In the genomic region with DNA sequence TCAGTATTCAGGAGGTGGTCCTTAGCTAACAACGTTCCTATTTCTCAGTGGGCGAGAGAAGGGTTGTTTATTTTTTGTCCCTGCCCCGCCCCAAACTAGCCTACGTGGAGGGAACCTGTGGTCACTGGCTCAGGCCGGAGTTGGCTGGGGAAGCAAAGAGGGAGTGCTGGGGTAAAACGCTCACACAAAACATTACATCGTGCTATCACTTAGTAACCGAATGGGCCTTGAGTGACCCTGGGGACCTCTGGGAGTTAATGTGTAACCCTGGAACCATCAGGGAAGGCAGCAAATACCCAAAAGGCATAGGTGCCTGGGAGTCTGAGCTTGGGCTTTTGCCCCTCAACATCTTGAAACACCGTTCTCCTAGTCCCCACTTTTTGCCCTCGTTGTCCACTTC, we compare ENCODE assay signal across 7 mouse cellular contexts. TPM values are rescaled to one million over a fixed set of nuclear protein-coding genes. Genes with fewer than 3 reads are reported as not detected.
DNase-seq lines count a peak whose midpoint lies in the region; ATAC-seq and TF ChIP-seq lines count a peak whose summit lies in the region.

No protein-coding gene starts in this region.

- no peak for ATAC-seq in G1E (ENCODE audit: extremely low read depth, insufficient number of reproducible peaks, low FRiP score, poor library complexity, severe bottlenecking)
- no peak for ATAC-seq in forebrain, embryonic 14.5 days
- ATAC-seq in megakaryocyte-erythroid progenitor cell, adult 5-6 weeks (replicated peaks; ENCODE audit: low FRiP score, low TSS enrichment, poor library complexity, severe bottlenecking): no peak

- no peaks in the 10 kb centered on the region for H3K9me3 ChIP-seq in G1E (replicated peaks)
- no peaks in the 10 kb centered on the region for H3K9me3 ChIP-seq in forebrain, embryonic 14.5 days (replicated peaks; ENCODE audit: control insufficient read depth, low read length)

- H3K4me1 ChIP-seq in G1E (ENCODE audit: insufficient read depth, low read depth, low read length): peaks cover 76% of the 10 kb centered on the region
- peaks cover 25% of the 10 kb centered on the region for H3K4me1 ChIP-seq in forebrain, embryonic 14.5 days (ENCODE audit: control insufficient read depth, insufficient read depth, low read length)

- H3K79me2 ChIP-seq in macrophage (ENCODE audit: inconsistent target): peaks cover 14% of the 10 kb centered on the region

- no peak for TF ChIP-seq CTCF in G1E (IDR thresholded peaks at IDR 0.05; ENCODE audit: low read depth, low read length)

- DNase-seq in 416B (ENCODE audit: low read depth) (peak; percentile 86), G1E (ENCODE audit: low spot score) (no peak)
- no peak for DNase-seq in forebrain, embryonic 14.5 days (ENCODE audit: low spot score)
- peak; percentile 87 for DNase-seq in kidney, postnatal 10 days
- no peak for DNase-seq in cerebellum, postnatal 36 days

- H3K9ac ChIP-seq in forebrain, embryonic 14.5 days (ENCODE audit: low read length): no peak overlapping the region

- H3K4me3 ChIP-seq in G1E (ENCODE audit: low read depth, low read length) (peak overlapping the region; percentile 89), macrophage (ENCODE audit: inconsistent target) (peak overlapping the region; percentile 69)
- H3K4me3 ChIP-seq in forebrain, embryonic 14.5 days (ENCODE audit: low read depth, low read length): peak overlapping the region; percentile 44

- no peaks in the 10 kb centered on the region for H3K27me3 ChIP-seq in G1E (ENCODE audit: insufficient read depth, low read length)
- H3K27me3 ChIP-seq in forebrain, embryonic 14.5 days (replicated peaks; ENCODE audit: control insufficient read depth, insufficient read depth, low read length): no peaks in the 10 kb centered on the region

- H3K4me2 ChIP-seq in forebrain, embryonic 14.5 days (ENCODE audit: low read length): peak overlapping the region; percentile 89

- H3K36me3 ChIP-seq in G1E (replicated peaks): peaks cover 49% of the 10 kb centered on the region
- peaks cover 32% of the 10 kb centered on the region for H3K36me3 ChIP-seq in forebrain, embryonic 14.5 days (ENCODE audit: control insufficient read depth, insufficient read depth, low read length)
- peaks cover 11% of the 10 kb centered on the region; the same call in 1 of the 2 replicates for H3K36me3 ChIP-seq in macrophage (ENCODE audit: inconsistent target)

- 2% methylated on average over 10 of the region's 10 CpGs for WGBS in forebrain, embryonic 14.5 days
- 0% methylated on average over 9 of the region's 10 CpGs for WGBS in macrophage (ENCODE audit: missing documents)

- H3K27ac ChIP-seq in forebrain, embryonic 14.5 days (ENCODE audit: low read depth, low read length): no peak overlapping the region
- peak overlapping the region; percentile 54; the same call in 1 of the 2 replicates for H3K27ac ChIP-seq in macrophage

RNA-seq across cellular contexts. Expression of gene Tlcd1, which starts 0.9 kb away (rescaled TPM):
- total RNA-seq in G1E (2014; fragmentation: Nextera tagmentation) (14.7 and 15.5 TPM in 2 replicates), G1E (2017) (6.7 TPM in 2 replicates)
- polyA plus RNA-seq in G1E (2012) (47.8 and 59.3 TPM in 2 replicates), macrophage (2018) (0.76 to 1.4 TPM (median 1.1 TPM) in 3 replicates)
- 4.4 and 4.5 TPM in 2 replicates for polyA plus RNA-seq in forebrain, embryonic 14.5 days (2014; fragmentation: Nextera tagmentation; extraction: Ambion mirVana)
- 10 to 100 TPM in 1 of 26 experiments, 1 to 10 TPM in 25; 1.3 to 10.0 (median 5.1) TPM for total RNA-seq in macrophage (2018; cell fraction: chromatin; rRNA removed)
- 1 to 10 TPM in 3 of 26 experiments, under 1 TPM in 23; 0.09 to 1.3 (median 0.41) TPM for total RNA-seq in macrophage (2018; cell fraction: cytosol; rRNA removed)
- 1 to 10 TPM; 1.4 to 9.8 (median 3.1) TPM for total RNA-seq in macrophage (2018; cell fraction: nucleus; rRNA removed)
- total RNA-seq in megakaryocyte-erythroid progenitor cell, adult 5-6 weeks (2014; fragmentation: Nextera tagmentation): 24.4 and 25.2 TPM in 2 replicates
- total RNA-seq in megakaryocyte-erythroid progenitor cell, adult 5-6 weeks (2017): 13.3 and 19.6 TPM in 2 replicates

RNA-seq across cellular contexts. Expression of gene Nek8, which starts 1.0 kb away (rescaled TPM):
- total RNA-seq in G1E (2014; fragmentation: Nextera tagmentation) (7.8 and 14.8 TPM in 2 replicates), G1E (2017) (7.8 and 9.9 TPM in 2 replicates)
- polyA plus RNA-seq in G1E (2012) (7.3 and 8.5 TPM in 2 replicates), macrophage (2018) (0.89 to 2.2 TPM (median 1.7 TPM) in 3 replicates)
- 4.6 and 5.5 TPM in 2 replicates for polyA plus RNA-seq in forebrain, embryonic 14.5 days (2014; fragmentation: Nextera tagmentation; extraction: Ambion mirVana)
- total RNA-seq in macrophage (2018; cell fraction: chromatin; rRNA removed): 1 to 10 TPM; 1.5 to 9.9 (median 3.2) TPM
- total RNA-seq in macrophage (2018; cell fraction: cytosol; rRNA removed): 1 to 10 TPM in 12 of 26 experiments, under 1 TPM in 14; 0.55 to 1.6 (median 0.95) TPM
- total RNA-seq in macrophage (2018; cell fraction: nucleus; rRNA removed): 1 to 10 TPM in 24 of 26 experiments, under 1 TPM in 2; 0.47 to 9.1 (median 2.0) TPM
- 26.7 and 38.5 TPM in 2 replicates for total RNA-seq in megakaryocyte-erythroid progenitor cell, adult 5-6 weeks (2014; fragmentation: Nextera tagmentation)
- total RNA-seq in megakaryocyte-erythroid progenitor cell, adult 5-6 weeks (2017): 3.7 and 7.4 TPM in 2 replicates

RNA-seq across cellular contexts. Expression of gene Rpl23a, which starts 5.9 kb away (rescaled TPM):
- total RNA-seq in G1E (2014; fragmentation: Nextera tagmentation) (1,467 and 1,695 TPM in 2 replicates), G1E (2017) (2,502 and 2,557 TPM in 2 replicates)
- polyA plus RNA-seq in G1E (2012) (844 and 2,130 TPM in 2 replicates), macrophage (2018) (1,342 to 2,240 TPM (median 1,907 TPM) in 3 replicates)
- 1,011 and 1,206 TPM in 2 replicates for polyA plus RNA-seq in forebrain, embryonic 14.5 days (2014; fragmentation: Nextera tagmentation; extraction: Ambion mirVana)
- total RNA-seq in macrophage (2018; cell fraction: chromatin; rRNA removed): 100 to 1,000 TPM in 1 of 26 experiments, 10 to 100 TPM in 24, 1 to 10 TPM in 1; 9.7 to 338 (median 26.6) TPM
- 1,000 to 10,000 TPM in 18 of 26 experiments, 100 to 1,000 TPM in 8; 835 to 2,671 (median 1,320) TPM for total RNA-seq in macrophage (2018; cell fraction: cytosol; rRNA removed)
- total RNA-seq in macrophage (2018; cell fraction: nucleus; rRNA removed): 100 to 1,000 TPM in 25 of 26 experiments, 10 to 100 TPM in 1; 95.2 to 281 (median 157) TPM
- total RNA-seq in megakaryocyte-erythroid progenitor cell, adult 5-6 weeks (2014; fragmentation: Nextera tagmentation): 5,168 and 5,735 TPM in 2 replicates
- total RNA-seq in megakaryocyte-erythroid progenitor cell, adult 5-6 weeks (2017): 4,325 and 4,755 TPM in 2 replicates

RNA-seq across cellular contexts. Expression of gene Rab34, which starts 10.8 kb away (rescaled TPM):
- total RNA-seq in G1E (2014; fragmentation: Nextera tagmentation) (0.60 TPM in 1 of 2 replicates, not detected in the other), G1E (2017) (not detected in 2 replicates)
- polyA plus RNA-seq in G1E (2012) (0.52 and 0.95 TPM in 2 replicates), macrophage (2018) (8.9 to 23.0 TPM (median 16.1 TPM) in 3 replicates)
- polyA plus RNA-seq in forebrain, embryonic 14.5 days (2014; fragmentation: Nextera tagmentation; extraction: Ambion mirVana): 48.1 and 48.2 TPM in 2 replicates
- total RNA-seq in macrophage (2018; cell fraction: chromatin; rRNA removed): 10 to 100 TPM in 12 of 26 experiments, 1 to 10 TPM in 14; 3.0 to 27.1 (median 7.6) TPM
- total RNA-seq in macrophage (2018; cell fraction: cytosol; rRNA removed): 10 to 100 TPM in 13 of 26 experiments, 1 to 10 TPM in 13; 3.8 to 19.3 (median 10.0) TPM
- total RNA-seq in macrophage (2018; cell fraction: nucleus; rRNA removed): 10 to 100 TPM in 9 of 26 experiments, 1 to 10 TPM in 15, under 1 TPM in 2; 0.62 to 23.2 (median 6.5) TPM
- 4.8 TPM in 1 of 2 replicates, not detected in the other for total RNA-seq in megakaryocyte-erythroid progenitor cell, adult 5-6 weeks (2014; fragmentation: Nextera tagmentation)
- not detected in 2 replicates for total RNA-seq in megakaryocyte-erythroid progenitor cell, adult 5-6 weeks (2017)

RNA-seq across cellular contexts. Expression of gene Traf4, which starts 12.0 kb away (rescaled TPM):
- total RNA-seq in G1E (2014; fragmentation: Nextera tagmentation): 26.2 and 42.8 TPM in 2 replicates
- total RNA-seq in G1E (2017): 7.0 and 9.2 TPM in 2 replicates
- polyA plus RNA-seq in G1E (2012): 53.0 and 74.4 TPM in 2 replicates
- 79.2 and 82.6 TPM in 2 replicates for polyA plus RNA-seq in forebrain, embryonic 14.5 days (2014; fragmentation: Nextera tagmentation; extraction: Ambion mirVana)
- total RNA-seq in macrophage (2018; cell fraction: chromatin; rRNA removed): 1 to 10 TPM in 2 of 26 experiments, under 1 TPM in 10, not detected in 14; 0.12 to 4.0 (median 0.38) TPM
- total RNA-seq in macrophage (2018; cell fraction: cytosol; rRNA removed): under 1 TPM; 0.08 to 0.44 (median 0.20) TPM
- 1 to 10 TPM in 1 of 26 experiments, under 1 TPM in 17, not detected in 8; 0.22 to 1.2 (median 0.33) TPM for total RNA-seq in macrophage (2018; cell fraction: nucleus; rRNA removed)
- 0.32 to 0.47 TPM (median 0.40 TPM) in 3 replicates for polyA plus RNA-seq in macrophage (2018)
- total RNA-seq in megakaryocyte-erythroid progenitor cell, adult 5-6 weeks (2014; fragmentation: Nextera tagmentation): 30.3 and 39.1 TPM in 2 replicates
- total RNA-seq in megakaryocyte-erythroid progenitor cell, adult 5-6 weeks (2017): 10.3 and 18.0 TPM in 2 replicates

Comparison
In these comparisons a context has a peak if more than half of its experiments do, and no peak if none do; other contexts are left out.
1. DNase-seq: peak in 416B (single experiment) and kidney, postnatal 10 days (single experiment); none in G1E (single experiment), forebrain, embryonic 14.5 days (single experiment) and cerebellum, postnatal 36 days (0 of 2).
2. Peak in every context shown above with its lines, with median percentiles within 50 percentile points of each other: H3K4me3 ChIP-seq.